Mouse (Mus musculus) heart, embryonic 13.5 days (tissue): ENCODE results near the gene Hcn3. TPM values are rescaled to one million over a fixed set of nuclear protein-coding genes. Genes with fewer than 3 reads are reported as not detected.
A peak's percentile ranks its signal among the peaks of the same experiment; 100 is the strongest.

ENCODE experiments used
- ATAC-seq: fragments of 200-750 bp; cut with Nextera tagmentation; 2 replicates; pipeline ENCODE4 v1.8.0; 2017; ENCODE audit warnings: moderate TSS enrichment; ENCODE audit not compliant: insufficient number of reproducible peaks, low FRiP score, low TSS enrichment; ENCODE audit errors: extremely low read depth
- H3K27ac ChIP-seq: fragments of 300-500 bp; sonication (generic); replicated peaks from 2 replicates; pipeline ENCODE4 v1.5.1; 2015; ENCODE audit warnings: moderate library complexity, mild to moderate bottlenecking, inconsistent platforms
- H3K27me3 ChIP-seq: fragments of 300-500 bp; sonication (generic); replicated peaks from 2 replicates; pipeline ENCODE4 v1.6.1; 2015; ENCODE audit warnings: mild to moderate bottlenecking, inconsistent platforms
- H3K36me3 ChIP-seq: fragments of 300-500 bp; sonication (generic); 2 replicates; pipeline ENCODE4 v1.6.1; 2015; ENCODE audit warnings: mild to moderate bottlenecking, inconsistent platforms
- H3K4me1 ChIP-seq: fragments of 300-500 bp; sonication (generic); 2 replicates; pipeline ENCODE4 v1.6.1; 2015; ENCODE audit warnings: inconsistent platforms
- H3K4me2 ChIP-seq: fragments of 300-500 bp; sonication (generic); 2 replicates; pipeline ENCODE4 v1.6.1; 2015; ENCODE audit warnings: inconsistent platforms, mild to moderate bottlenecking, moderate library complexity
- H3K4me3 ChIP-seq: fragments of 300-500 bp; sonication (generic); 2 replicates; pipeline ENCODE4 v1.5.1; 2015; ENCODE audit warnings: moderate library complexity, mild to moderate bottlenecking, inconsistent platforms
- H3K9ac ChIP-seq: fragments of 300-500 bp; sonication (generic); 2 replicates; pipeline ENCODE4 v1.6.1; 2015; ENCODE audit warnings: inconsistent platforms, mild to moderate bottlenecking, moderate library complexity
- H3K9me3 ChIP-seq: fragments of 300-500 bp; sonication (generic); 2 replicates; pipeline ENCODE4 v1.6.1; 2016; ENCODE audit warnings: inconsistent platforms
- WGBS: fragments of 180-500 bp; shearing (Covaris S2); methylation state at CpG from one replicate; pipeline ENCODE4 v1.1.7; 2015; ENCODE audit warnings: mixed read lengths; 5-methylcytosine and 5-hydroxymethylcytosine counted together
- polyA plus RNA-seq: library from polyadenylated mRNA; unstranded; fragments of >200 nt; fragmentation: Nextera tagmentation; extraction: Ambion mirVana; gene quantifications from 2 replicates; pipeline ENCODE4 v1.2.1, GENCODE M21; 2015

Hcn3 gene
- 0.68 and 1.0 TPM in 2 replicates for polyA plus RNA-seq

DNA sequence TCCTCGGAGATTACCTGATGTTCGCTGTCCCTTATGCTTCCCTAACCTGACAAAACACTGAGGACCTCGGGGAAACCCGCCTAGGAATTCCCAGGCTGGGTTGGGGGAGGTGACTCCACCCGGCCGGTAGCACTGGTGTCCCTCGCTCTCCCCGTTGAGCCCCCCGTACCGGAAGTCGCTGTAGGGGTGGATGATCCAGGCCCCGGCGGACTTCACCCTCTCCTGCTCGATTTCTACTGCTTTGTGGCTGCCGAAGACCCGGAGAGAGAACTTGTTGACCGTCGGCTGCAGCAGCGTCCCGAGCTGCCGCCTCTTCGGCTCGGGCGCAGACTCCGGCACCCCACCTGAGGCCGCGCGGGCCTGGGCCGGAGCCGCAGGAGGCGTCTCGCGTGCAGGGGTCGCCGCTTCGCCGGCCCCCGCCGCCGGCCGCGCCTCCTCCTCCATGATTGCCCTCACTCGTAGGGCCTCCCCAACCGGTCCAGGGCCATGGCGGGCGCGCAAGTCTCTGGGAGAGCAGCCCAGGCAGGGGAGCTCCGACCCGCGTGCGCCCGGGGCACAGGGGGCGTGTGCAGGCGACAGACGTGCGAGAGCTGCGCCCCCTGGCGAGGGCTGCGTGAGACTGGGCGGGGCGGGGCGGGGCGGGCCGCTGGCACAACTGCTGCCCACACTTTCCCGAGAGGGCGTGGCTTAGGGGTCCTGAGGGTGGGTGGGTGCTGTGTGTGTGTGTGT, at the start of gene Hcn3:
Gene Hcn3 (minus strand): TSS at position 581 of the 729 bp plus-strand sequence.
- WGBS = under 1% methylated on average over 61 of the region's 66 CpGs
- peaks cover 24% of the 10 kb centered on the region for H3K4me1 ChIP-seq
- H3K4me2 ChIP-seq = peak within 1 kb of the TSS; percentile 99
- peak; percentile 60; the same call in 1 of the 2 replicates for ATAC-seq
- H3K9me3 ChIP-seq = no peaks in the 10 kb centered on the region
- peak within 1 kb of the TSS; percentile 71 for H3K9ac ChIP-seq
- H3K4me3 ChIP-seq = peak within 1 kb of the TSS; percentile 61
- H3K27ac ChIP-seq = no peak within 1 kb of the TSS
- H3K36me3 ChIP-seq = no peaks in the 10 kb centered on the region
- H3K27me3 ChIP-seq = peaks cover 41% of the 10 kb centered on the region

DNA sequence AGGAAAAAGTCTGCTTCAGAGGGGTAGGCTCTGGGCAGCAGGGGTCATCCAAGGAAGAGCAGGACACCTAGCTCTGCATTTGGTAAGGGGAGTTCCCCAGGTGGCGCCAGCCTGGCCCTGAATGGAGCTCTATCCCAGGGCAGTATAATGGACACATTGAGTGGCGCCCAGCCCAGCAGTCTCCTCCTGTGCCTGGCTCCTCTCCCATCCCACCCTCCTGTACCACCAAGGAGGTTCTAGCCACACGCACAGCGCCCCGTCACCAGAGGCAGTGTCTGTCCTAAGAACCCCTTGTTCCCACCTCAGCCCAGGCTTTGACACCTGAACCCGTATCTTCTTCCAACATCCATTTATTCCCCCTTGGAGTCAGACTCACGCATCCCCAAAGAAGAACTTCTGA, 49.7 kb upstream of the Hcn3 start:
- Histone ChIP-seq H3K36me3 (peaks cover 73% of the 10 kb centered on the region), H3K4me3 (no peak overlapping the region), H3K9ac (no peak overlapping the region), H3K27me3 (no peaks in the 10 kb centered on the region), H3K4me1 (peaks cover 25% of the 10 kb centered on the region), H3K27ac (peak overlapping the region; percentile 67; the same call in 1 of the 2 replicates), H3K9me3 (no peaks in the 10 kb centered on the region), H3K4me2 (no peak overlapping the region)
- 89% methylated on average over 7 of the region's 7 CpGs for WGBS
- no peak for ATAC-seq

- Histone ChIP-seq H3K27ac (no peak overlapping the region), H3K9me3 (no peaks in the 10 kb centered on the region), H3K4me2 (no peak overlapping the region), H3K27me3 (no peaks in the 10 kb centered on the region), H3K4me3 (no peak overlapping the region), H3K36me3 (peaks cover 78% of the 10 kb centered on the region), H3K4me1 (peaks cover 22% of the 10 kb centered on the region), H3K9ac (no peak overlapping the region)
- ATAC-seq = no peak
- WGBS = 85% methylated on average over 6 of the region's 6 CpGs
Observed at GRCm38 (mm10) chr3:89208736-89209135, 48.7 kb upstream of the Hcn3 start.

DNA sequence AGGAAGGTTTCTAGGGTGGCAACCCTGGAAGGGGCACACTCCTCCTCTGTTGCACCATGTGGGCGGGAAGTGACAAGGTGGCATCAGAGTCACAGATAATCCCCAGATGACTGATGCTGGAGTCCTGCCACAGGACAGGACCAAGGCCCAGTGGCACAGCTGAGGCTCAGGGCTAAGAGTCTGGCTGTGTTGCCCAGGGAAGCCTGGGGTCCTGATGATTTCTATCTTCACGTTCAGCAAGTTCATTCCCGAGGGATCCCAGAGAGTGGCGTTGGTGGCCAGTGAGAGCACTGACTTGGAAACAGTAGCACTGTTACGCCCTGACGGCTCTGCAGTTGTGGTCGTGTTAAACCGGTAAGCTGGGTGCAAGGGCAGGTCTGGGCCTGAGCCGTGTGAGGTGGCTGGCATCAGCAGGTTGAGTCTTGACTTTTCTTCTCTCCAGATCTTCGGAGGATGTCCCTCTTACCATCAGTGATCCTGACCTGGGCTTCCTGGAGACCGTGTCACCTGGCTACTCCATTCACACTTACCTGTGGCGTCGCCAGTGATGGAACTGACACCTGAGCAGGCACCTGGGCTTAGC, 48.2 kb upstream of the Hcn3 start:
- Histone ChIP-seq H3K4me3 (no peak overlapping the region), H3K9me3 (no peaks in the 10 kb centered on the region), H3K9ac (no peak overlapping the region), H3K36me3 (peaks cover 78% of the 10 kb centered on the region), H3K4me1 (peaks cover 24% of the 10 kb centered on the region), H3K27ac (no peak overlapping the region), H3K27me3 (no peaks in the 10 kb centered on the region), H3K4me2 (no peak overlapping the region)
- no peak for ATAC-seq
- 88% methylated on average over 13 of the region's 13 CpGs for WGBS

- no peak for ATAC-seq
- no peaks in the 10 kb centered on the region for H3K9me3 ChIP-seq
- H3K27me3 ChIP-seq = no peaks in the 10 kb centered on the region
- H3K9ac ChIP-seq = no peak overlapping the region
- no peak overlapping the region for H3K27ac ChIP-seq
- H3K4me1 ChIP-seq = peaks cover 16% of the 10 kb centered on the region
- 70% methylated on average over 2 of the region's 2 CpGs for WGBS
- no peak overlapping the region for H3K4me3 ChIP-seq
- H3K36me3 ChIP-seq = peaks cover 73% of the 10 kb centered on the region
- no peak overlapping the region for H3K4me2 ChIP-seq
Observed at GRCm38 (mm10) chr3:89206695-89207094, 46.7 kb upstream of the Hcn3 start.

DNA sequence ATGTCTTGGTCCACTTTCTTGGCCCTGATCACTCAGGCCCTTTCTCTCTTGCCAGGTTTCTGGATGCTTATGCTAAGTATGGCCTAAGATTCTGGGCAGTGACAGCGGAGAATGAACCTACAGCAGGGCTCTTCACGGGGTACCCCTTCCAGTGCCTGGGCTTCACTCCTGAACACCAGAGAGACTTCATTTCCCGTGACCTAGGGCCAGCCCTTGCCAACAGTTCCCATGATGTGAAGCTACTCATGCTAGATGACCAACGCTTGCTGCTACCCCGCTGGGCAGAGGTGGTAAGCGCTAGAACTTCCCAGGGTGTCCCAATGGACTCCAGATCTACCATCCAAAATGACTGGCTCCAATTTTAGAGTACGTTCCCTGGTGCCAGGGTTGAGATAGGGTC, 46.1 kb upstream of the Hcn3 start:
- Histone ChIP-seq H3K27ac (no peak overlapping the region), H3K9me3 (no peaks in the 10 kb centered on the region), H3K9ac (no peak overlapping the region), H3K4me3 (no peak overlapping the region), H3K4me2 (no peak overlapping the region), H3K27me3 (no peaks in the 10 kb centered on the region), H3K36me3 (peaks cover 68% of the 10 kb centered on the region), H3K4me1 (peaks cover 13% of the 10 kb centered on the region)
- no peak for ATAC-seq
- WGBS = 85% methylated on average over 7 of the region's 7 CpGs

GRCm38 (mm10) chr3:89203142-89203514, 43.1 kb upstream of the Hcn3 start:
- H3K27ac ChIP-seq = no peak overlapping the region
- no peaks in the 10 kb centered on the region for H3K27me3 ChIP-seq
- H3K9ac ChIP-seq = peak overlapping the region; percentile 84
- no peak for ATAC-seq
- peaks cover 5% of the 10 kb centered on the region for H3K4me1 ChIP-seq
- peaks cover 39% of the 10 kb centered on the region for H3K36me3 ChIP-seq
- WGBS = 26% methylated on average over 5 of the region's 5 CpGs
- peak overlapping the region; percentile 80 for H3K4me2 ChIP-seq
- H3K9me3 ChIP-seq = no peaks in the 10 kb centered on the region
- peak overlapping the region; percentile 69 for H3K4me3 ChIP-seq

DNA sequence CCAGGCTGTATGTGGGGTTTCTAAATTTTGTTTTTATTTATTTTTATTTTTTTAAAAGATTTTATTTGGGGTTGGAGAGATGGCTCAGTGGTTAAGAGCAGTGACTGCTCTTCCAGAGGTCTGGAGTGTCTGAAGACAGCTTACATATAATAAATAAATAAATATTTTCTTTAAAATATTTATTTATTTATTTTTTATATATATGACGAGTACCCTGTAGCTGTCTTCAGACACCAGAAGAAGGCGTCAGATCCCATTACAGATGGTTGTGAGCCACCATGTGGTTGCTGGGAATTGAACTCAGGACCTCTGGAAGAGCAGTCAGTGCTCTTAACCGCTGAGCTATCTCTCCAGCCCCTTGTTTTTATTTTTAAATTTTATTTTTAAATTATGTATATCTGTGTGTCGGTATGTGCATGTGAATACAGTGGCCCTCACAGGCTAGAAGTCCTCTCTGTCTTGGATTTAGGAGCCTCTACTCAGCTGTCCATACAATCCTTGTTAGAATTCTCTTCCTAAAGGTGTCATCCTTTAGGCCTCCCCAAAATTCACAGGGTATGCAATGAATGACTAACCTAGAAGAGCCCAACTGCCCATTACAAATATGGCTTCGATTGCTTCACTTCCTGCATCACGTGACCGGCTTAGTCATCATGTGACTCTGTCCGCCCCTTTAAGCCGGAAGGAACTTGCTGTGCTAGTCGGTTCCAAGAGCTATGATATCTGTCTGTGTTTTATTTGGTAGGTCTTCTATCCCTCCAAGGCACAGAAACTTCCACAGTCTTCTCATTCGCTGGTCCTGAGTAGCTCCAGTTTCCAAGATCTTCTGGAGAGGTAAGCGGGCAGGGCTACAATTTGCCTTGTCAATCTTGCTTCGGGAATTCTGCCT, 42.5 kb upstream of the Hcn3 start, which contains the start of gene Gba:
Gene Gba (plus strand): TSS at position 676 of the 889 bp plus-strand sequence.
- ATAC-seq = peak; percentile 55; the same call in 1 of the 2 replicates
- Histone ChIP-seq H3K36me3 (peaks cover 33% of the 10 kb centered on the region), H3K9me3 (no peaks in the 10 kb centered on the region), H3K4me1 (peaks cover 5% of the 10 kb centered on the region), H3K4me2 (peak within 1 kb of the TSS; percentile 80), H3K9ac (peak within 1 kb of the TSS; percentile 84), H3K27me3 (no peaks in the 10 kb centered on the region), H3K4me3 (peak within 1 kb of the TSS; percentile 69), H3K27ac (no peak within 1 kb of the TSS)
- 24% methylated on average over 13 of the region's 13 CpGs for WGBS

- Histone ChIP-seq H3K9ac (no peak overlapping the region), H3K4me3 (no peak overlapping the region), H3K27me3 (no peaks in the 10 kb centered on the region), H3K9me3 (no peaks in the 10 kb centered on the region), H3K4me1 (peaks cover 18% of the 10 kb centered on the region), H3K4me2 (no peak overlapping the region), H3K27ac (no peak overlapping the region), H3K36me3 (peaks cover 6% of the 10 kb centered on the region; the same call in 1 of the 2 replicates)
- 70% methylated on average over 3 of the region's 3 CpGs for WGBS
- ATAC-seq = no peak
Observed at GRCm38 (mm10) chr3:89199839-89200238, 39.8 kb upstream of the Hcn3 start.

GRCm38 (mm10) chr3:89195979-89196877, 36.2 kb upstream of the Hcn3 start:
- Histone ChIP-seq H3K27ac (peak overlapping the region; percentile 82), H3K4me3 (peak overlapping the region; percentile 61), H3K27me3 (no peaks in the 10 kb centered on the region), H3K36me3 (no peaks in the 10 kb centered on the region), H3K4me1 (peaks cover 13% of the 10 kb centered on the region), H3K4me2 (peak overlapping the region; percentile 78), H3K9ac (peak overlapping the region; percentile 86), H3K9me3 (no peaks in the 10 kb centered on the region)
- peak; percentile 88 for ATAC-seq
- 8% methylated on average over 33 of the region's 33 CpGs for WGBS
